Mouse (Mus musculus) liver, postnatal 0 days (tissue): ENCODE data around the gene Kpna4.

ENCODE experiments used
- CTCF ChIP-seq: sonication (generic); IDR thresholded peaks from 2 replicates; pipeline ENCODE4 v1.5.1; 2016; ENCODE audit warnings: antibody characterized with exemption, low read depth
- EP300 ChIP-seq: IDR thresholded peaks from 2 replicates; pipeline ENCODE4 v1.6.1; 2016; ENCODE audit warnings: antibody characterized with exemption, low read depth, mild to moderate bottlenecking

GRCm38 (mm10) chr3:69113956-69114355 lies 13.0 kb downstream of the Kpna4 start:
- no peak for TF ChIP-seq CTCF
- TF ChIP-seq EP300 = no peak
